Mouse (Mus musculus): ENCODE measurements around the gene Kcnc3.

DNA sequence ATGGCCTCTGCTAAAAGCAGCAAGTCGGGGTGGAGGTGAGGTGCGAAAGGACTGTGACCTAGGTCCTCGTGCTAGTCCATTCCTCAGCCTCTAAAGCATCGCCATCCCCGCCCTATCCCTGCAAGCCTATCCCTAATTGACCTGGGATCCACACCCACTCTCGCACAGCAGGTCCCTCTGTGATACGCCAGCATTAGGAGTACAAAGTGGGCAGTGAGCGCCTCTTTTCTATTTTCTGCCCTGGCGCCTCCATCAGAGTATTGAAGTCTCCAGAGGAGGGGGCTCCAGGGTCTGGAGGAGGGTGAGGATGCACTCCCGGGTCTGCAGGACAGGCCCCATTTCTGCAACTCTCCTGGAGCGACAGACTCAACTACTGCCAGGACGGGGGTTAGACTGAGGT, 2.1 kb upstream of the Kcnc3 start:
- TF ChIP-seq TAL1 (IDR thresholded peaks at IDR 0.05; ENCODE audit: low read length) (no peak), GATA1 (IDR thresholded peaks at IDR 0.05; ENCODE audit: low read length) (no peak)
